Mouse (Mus musculus): ENCODE data around the gene Itga1. TPM values are rescaled to one million over a fixed set of nuclear protein-coding genes. Genes with fewer than 3 reads are reported as not detected.

Itga1 gene
- polyA plus RNA-seq, 1 experiment from 2014 or later, result 3.6 TPM

- Histone ChIP-seq H3K27me3 (no peaks in the 10 kb centered on the region), H3K4me3 (no peak overlapping the region), H3K4me1 (no peaks in the 10 kb centered on the region), H3K4me2 (no peak overlapping the region), H3K36me3 (no peaks in the 10 kb centered on the region), H3K27ac (no peak overlapping the region), H3K9ac (no peak overlapping the region), H3K9me3 (no peaks in the 10 kb centered on the region)
- WGBS, result 83% methylated on average over 6 of the region's 6 CpGs
- no peak for ATAC-seq (ENCODE audit: insufficient number of reproducible peaks, insufficient read depth, low FRiP score, low TSS enrichment, low read depth)
These were observed 22.6 kb downstream of the Itga1 start for GRCm38 (mm10) chr13:115078997-115079685.

GRCm38 (mm10) chr13:115077346-115078134 is 24.2 kb downstream of the Itga1 start:
- 81% methylated on average over 9 of the region's 9 CpGs for WGBS

GRCm38 (mm10) chr13:115072386-115072785 is 29.4 kb downstream of the Itga1 start:
- 93% methylated on average over 6 of the region's 6 CpGs for whole genome bisulfite sequencing
- H3K36me3 ChIP-seq, result no peaks in the 10 kb centered on the region
- no peaks in the 10 kb centered on the region for H3K4me1 ChIP-seq
- H3K27ac ChIP-seq, result no peak overlapping the region
- no peak overlapping the region for H3K4me3 ChIP-seq
- no peaks in the 10 kb centered on the region for H3K9me3 ChIP-seq
- H3K4me2 ChIP-seq, result no peak overlapping the region
- H3K9ac ChIP-seq, result no peak overlapping the region
- no peak for ATAC-seq (ENCODE audit: insufficient number of reproducible peaks, insufficient read depth, low FRiP score, low TSS enrichment, low read depth)
- H3K27me3 ChIP-seq, result no peaks in the 10 kb centered on the region

More at GRCm38 (mm10) chr13:115077346-115078134, 24.2 kb downstream of the Itga1 start:
- Histone ChIP-seq H3K9ac (no peak overlapping the region), H3K27ac (no peak overlapping the region), H3K4me1 (no peaks in the 10 kb centered on the region), H3K27me3 (no peaks in the 10 kb centered on the region), H3K4me2 (no peak overlapping the region), H3K9me3 (no peaks in the 10 kb centered on the region), H3K4me3 (no peak overlapping the region), H3K36me3 (no peaks in the 10 kb centered on the region)
- ATAC-seq (ENCODE audit: insufficient number of reproducible peaks, insufficient read depth, low FRiP score, low TSS enrichment, low read depth), result no peak

DNA sequence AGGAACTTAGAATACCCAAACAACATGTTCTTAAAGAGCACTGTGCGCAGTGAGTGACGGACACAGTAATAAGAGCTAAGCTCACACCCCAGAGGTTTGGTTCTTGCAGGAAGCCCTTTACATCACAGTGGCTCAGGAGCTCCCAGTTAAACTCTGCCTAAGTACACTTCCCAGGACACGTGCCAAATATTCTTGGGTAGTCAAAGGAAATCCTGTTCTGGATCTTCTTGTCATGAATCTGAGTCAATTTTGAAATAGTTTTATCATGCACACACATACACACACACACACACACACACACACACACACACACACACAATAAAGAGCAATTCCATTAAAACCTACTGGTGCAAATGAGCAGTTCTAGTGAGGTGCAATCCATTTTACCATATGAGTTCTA is 30.3 kb downstream of the Itga1 start:
- WGBS, result 80% methylated on average over 3 of the region's 3 CpGs
- Histone ChIP-seq H3K9me3 (no peaks in the 10 kb centered on the region), H3K27ac (no peak overlapping the region), H3K4me2 (no peak overlapping the region), H3K4me3 (no peak overlapping the region), H3K27me3 (no peaks in the 10 kb centered on the region), H3K36me3 (no peaks in the 10 kb centered on the region), H3K4me1 (no peaks in the 10 kb centered on the region), H3K9ac (no peak overlapping the region)
- no peak for ATAC-seq (ENCODE audit: insufficient number of reproducible peaks, insufficient read depth, low FRiP score, low TSS enrichment, low read depth)

DNA sequence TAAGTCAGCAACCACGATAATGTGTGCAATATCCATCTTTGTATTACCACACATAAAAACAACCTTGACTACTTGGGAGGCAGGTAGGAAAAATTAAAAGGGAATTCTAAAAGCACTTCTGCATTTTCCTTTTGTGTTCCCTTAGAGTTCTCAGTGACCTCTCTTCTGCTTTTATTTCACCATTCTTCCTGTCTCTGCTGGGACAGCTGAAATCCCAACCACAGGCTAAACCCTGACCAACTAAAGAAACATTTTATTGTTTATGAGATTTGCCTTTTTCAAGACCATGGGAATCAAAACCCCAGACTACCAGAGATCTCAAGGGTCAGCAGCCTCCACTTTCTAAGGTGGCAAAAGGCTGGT is 33.8 kb downstream of the Itga1 start:
- Histone ChIP-seq H3K4me2 (no peak overlapping the region), H3K36me3 (no peaks in the 10 kb centered on the region), H3K9me3 (no peaks in the 10 kb centered on the region), H3K4me3 (no peak overlapping the region), H3K4me1 (no peaks in the 10 kb centered on the region), H3K27me3 (no peaks in the 10 kb centered on the region), H3K9ac (no peak overlapping the region), H3K27ac (no peak overlapping the region)
- WGBS, result 91% methylated on average over 1 of the region's 1 CpGs
- ATAC-seq (ENCODE audit: insufficient number of reproducible peaks, insufficient read depth, low FRiP score, low TSS enrichment, low read depth), result no peak

GRCm38 (mm10) chr13:115067324-115067967 is 34.3 kb downstream of the Itga1 start:
- Histone ChIP-seq H3K4me1 (no peaks in the 10 kb centered on the region), H3K4me3 (no peak overlapping the region), H3K4me2 (no peak overlapping the region), H3K27ac (no peak overlapping the region), H3K9ac (no peak overlapping the region), H3K27me3 (no peaks in the 10 kb centered on the region), H3K9me3 (no peaks in the 10 kb centered on the region), H3K36me3 (no peaks in the 10 kb centered on the region)
- 85% methylated on average over 4 of the region's 4 CpGs for WGBS
- no peak for ATAC-seq (ENCODE audit: insufficient number of reproducible peaks, insufficient read depth, low FRiP score, low TSS enrichment, low read depth)

DNA sequence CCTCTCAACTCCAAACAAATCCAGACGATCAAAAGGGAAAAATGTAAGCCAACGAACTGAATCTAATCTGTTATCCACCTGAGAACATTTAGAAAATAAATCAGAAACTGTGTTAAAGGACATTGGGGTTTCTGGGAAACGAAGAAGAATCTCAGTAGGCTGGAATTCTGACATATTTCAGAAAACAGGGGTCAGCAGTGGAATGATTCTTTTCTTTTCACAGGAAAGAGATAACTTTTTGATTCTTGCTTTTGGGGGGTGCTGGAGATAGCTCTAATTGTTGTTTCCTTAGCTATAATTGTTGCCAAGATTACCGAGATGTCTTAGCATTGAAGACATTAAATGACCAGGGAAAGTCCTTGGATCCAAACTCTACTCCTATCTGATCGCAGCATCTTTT is 44.2 kb downstream of the Itga1 start:
- Histone ChIP-seq H3K4me2 (no peak overlapping the region), H3K9me3 (no peaks in the 10 kb centered on the region), H3K4me1 (no peaks in the 10 kb centered on the region), H3K4me3 (no peak overlapping the region), H3K9ac (no peak overlapping the region), H3K27ac (no peak overlapping the region), H3K27me3 (no peaks in the 10 kb centered on the region), H3K36me3 (no peaks in the 10 kb centered on the region)
- ATAC-seq (ENCODE audit: insufficient number of reproducible peaks, insufficient read depth, low FRiP score, low TSS enrichment, low read depth), result no peak
- WGBS, result 79% methylated on average over 5 of the region's 5 CpGs

GRCm38 (mm10) chr13:115054783-115055182 is 47.0 kb downstream of the Itga1 start:
- H3K36me3 ChIP-seq, result no peaks in the 10 kb centered on the region
- no peak for ATAC-seq (ENCODE audit: insufficient number of reproducible peaks, insufficient read depth, low FRiP score, low TSS enrichment, low read depth)
- no peaks in the 10 kb centered on the region for H3K27me3 ChIP-seq
- 54% methylated on average over 9 of the region's 9 CpGs for WGBS
- no peaks in the 10 kb centered on the region for H3K4me1 ChIP-seq
- H3K9ac ChIP-seq, result no peak overlapping the region
- H3K27ac ChIP-seq, result no peak overlapping the region
- no peaks in the 10 kb centered on the region for H3K9me3 ChIP-seq
- H3K4me3 ChIP-seq, result no peak overlapping the region
- no peak overlapping the region for H3K4me2 ChIP-seq

- Histone ChIP-seq H3K9me3 (no peaks in the 10 kb centered on the region), H3K27ac (no peak overlapping the region), H3K9ac (no peak overlapping the region), H3K4me2 (no peak overlapping the region), H3K27me3 (no peaks in the 10 kb centered on the region), H3K36me3 (no peaks in the 10 kb centered on the region), H3K4me1 (no peaks in the 10 kb centered on the region), H3K4me3 (no peak overlapping the region)
- no peak for ATAC-seq (ENCODE audit: insufficient number of reproducible peaks, insufficient read depth, low FRiP score, low TSS enrichment, low read depth)
- 82% methylated on average over 7 of the region's 7 CpGs for WGBS
These were observed 49.2 kb downstream of the Itga1 start for GRCm38 (mm10) chr13:115052568-115052967.

DNA sequence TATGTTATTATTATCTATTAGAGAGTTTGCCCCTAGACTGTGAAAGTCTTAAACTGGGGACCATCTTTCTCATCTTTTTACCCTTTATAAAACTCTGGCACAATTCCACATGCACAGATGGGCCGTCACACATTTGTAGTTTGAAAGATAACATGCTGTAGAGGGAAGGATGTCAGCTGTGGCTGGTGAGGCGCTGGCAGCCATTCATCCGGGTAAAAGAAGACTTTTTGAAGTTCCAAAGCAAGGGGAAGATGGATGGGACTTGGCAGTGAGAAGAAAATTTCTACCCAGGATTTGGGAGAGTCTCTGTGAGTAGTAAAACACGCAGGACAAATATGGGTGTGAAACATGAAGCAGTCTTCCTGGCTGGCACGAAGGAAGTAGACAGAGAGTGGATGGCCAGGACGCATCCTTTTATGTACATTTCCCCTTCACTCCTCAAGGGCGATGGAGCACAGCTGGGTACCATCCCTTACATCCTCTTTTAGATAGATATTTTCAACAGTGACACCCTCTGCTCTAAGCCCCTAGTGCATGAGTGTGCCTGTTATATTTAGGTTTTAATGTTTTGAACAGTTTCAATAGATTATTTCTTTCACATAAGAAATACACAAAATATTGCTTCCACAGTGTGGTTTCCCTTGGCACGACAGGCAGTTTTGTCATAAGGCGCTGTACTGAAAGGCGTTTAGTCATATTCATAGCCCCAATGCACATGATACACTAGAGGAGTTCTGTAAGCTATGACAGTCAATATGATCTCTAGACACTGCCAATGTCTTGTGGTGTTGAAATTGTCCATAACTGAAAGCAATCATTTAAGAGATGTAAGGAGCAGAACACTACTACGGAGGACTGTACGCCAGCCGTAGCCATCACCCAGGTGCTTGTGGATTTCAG is 50.9 kb downstream of the Itga1 start:
- no peaks in the 10 kb centered on the region for H3K4me1 ChIP-seq
- H3K27me3 ChIP-seq, result no peaks in the 10 kb centered on the region
- ATAC-seq (ENCODE audit: insufficient number of reproducible peaks, insufficient read depth, low FRiP score, low TSS enrichment, low read depth), result no peak
- no peaks in the 10 kb centered on the region for H3K9me3 ChIP-seq
- H3K9ac ChIP-seq, result no peak overlapping the region
- H3K36me3 ChIP-seq, result no peaks in the 10 kb centered on the region
- no peak overlapping the region for H3K27ac ChIP-seq
- H3K4me3 ChIP-seq, result no peak overlapping the region
- H3K4me2 ChIP-seq, result no peak overlapping the region
- 85% methylated on average over 13 of the region's 13 CpGs for WGBS

- Histone ChIP-seq H3K36me3 (no peaks in the 10 kb centered on the region), H3K4me1 (no peaks in the 10 kb centered on the region), H3K27me3 (no peaks in the 10 kb centered on the region), H3K9ac (no peak overlapping the region), H3K4me3 (no peak overlapping the region), H3K9me3 (no peaks in the 10 kb centered on the region), H3K4me2 (no peak overlapping the region), H3K27ac (no peak overlapping the region)
- 62% methylated on average over 2 of the region's 2 CpGs for WGBS
- no peak for ATAC-seq (ENCODE audit: insufficient number of reproducible peaks, insufficient read depth, low FRiP score, low TSS enrichment, low read depth)
These were observed 59.1 kb downstream of the Itga1 start for GRCm38 (mm10) chr13:115042652-115043051.

All from embryonic facial prominence, embryonic 13.5 days (tissue).